Mouse (Mus musculus): ENCODE measurements around the gene Ahcy.
A peak's percentile ranks its signal among the peaks of the same experiment; 100 is the strongest.
"Not testable (repeated sequence)": the region's sequence is repeated elsewhere in the genome, so short reads cannot be mapped to it uniquely, and the experiment has no call there.

Ahcy gene

DNA sequence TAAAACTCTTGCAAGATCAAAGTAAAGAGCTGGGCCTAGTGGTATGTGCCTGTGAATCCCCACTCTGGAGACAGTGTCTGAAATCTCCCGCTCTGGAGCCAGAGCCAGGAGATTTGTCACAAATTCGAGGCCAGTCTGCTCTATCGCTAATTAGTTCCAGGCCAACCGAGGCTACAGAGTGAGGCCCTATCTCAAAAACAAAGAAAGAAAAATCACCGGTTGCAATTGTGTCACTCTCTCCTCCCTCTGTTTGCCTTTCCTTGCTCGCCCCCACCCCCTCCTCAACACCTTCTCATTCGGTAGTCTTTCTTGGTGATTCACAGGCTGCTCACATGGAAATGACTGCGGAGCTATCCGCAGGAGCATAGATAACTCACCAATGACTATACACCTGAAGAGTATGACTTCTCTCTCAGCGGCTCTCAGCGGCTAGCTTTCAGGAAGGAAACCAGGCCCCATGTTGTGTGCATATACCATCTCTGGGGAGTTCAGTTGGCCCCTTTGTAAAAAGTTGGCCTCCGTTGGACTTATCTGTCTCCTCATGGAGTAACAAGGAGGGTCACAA lies 551 bp upstream of the Ahcy start:
- no peak for DNase-seq (ENCODE audit: low spot score)

GRCm38 (mm10) chr2:155073347-155073746 lies 950 bp downstream of the Ahcy start:
- DNase-seq (ENCODE audit: low spot score), result no peak

DNA sequence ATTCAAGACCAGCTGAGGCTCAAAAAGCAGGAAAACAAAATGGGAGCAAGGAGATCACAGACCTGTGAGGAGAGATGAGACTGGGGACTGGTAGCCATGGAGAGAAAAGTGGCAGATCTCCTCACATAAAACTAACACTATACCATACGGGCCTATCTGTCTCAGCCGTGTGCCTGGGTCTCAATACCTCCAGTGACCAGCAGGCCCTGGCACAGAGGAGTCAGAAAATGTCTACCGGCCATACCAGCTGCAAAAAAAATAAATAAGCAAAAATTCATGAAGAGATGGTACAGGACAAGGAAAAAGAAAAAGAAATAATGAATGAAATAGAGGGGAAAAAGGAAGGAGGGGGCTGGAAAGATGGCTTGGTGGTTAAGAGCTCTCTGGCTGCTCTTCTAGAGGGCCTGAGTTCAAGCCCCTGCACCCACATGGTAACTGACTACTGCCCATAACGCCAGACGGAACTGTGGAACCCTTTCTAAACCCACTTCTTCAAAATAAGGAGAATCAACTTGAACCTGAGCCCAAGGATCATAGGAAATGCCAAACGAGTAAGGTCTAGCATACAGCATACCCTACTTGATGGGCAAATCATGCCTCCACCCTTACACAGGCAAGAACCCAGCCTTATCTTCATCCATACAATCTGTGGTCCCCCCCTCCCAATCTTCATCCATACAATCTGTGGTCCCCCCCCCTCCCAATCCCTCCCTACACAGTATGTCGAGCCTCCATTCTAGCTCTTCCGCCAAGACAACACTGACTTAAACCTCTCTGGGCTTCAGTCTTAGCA lies 1.7 kb downstream of the Ahcy start:
- DNase-seq (ENCODE audit: low spot score), result no peak

DNA sequence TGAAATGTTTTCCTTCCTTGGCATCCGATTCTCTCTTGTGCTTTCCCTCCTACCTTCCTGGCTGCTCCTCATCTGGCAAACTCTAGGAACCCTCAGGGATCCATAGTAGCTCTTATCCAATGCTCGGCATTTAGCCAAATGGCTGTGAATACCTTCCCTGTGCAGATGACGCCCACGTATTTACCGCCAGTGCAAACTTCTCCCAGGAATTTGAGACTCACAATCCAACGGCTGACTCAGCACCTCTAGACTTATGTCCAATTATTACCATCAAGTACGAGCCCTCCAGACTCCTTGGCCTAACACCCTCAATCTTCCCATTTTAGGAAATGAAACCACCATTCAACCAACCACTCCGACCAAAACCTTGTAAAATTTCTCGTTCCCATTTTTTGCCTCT lies 3.3 kb downstream of the Ahcy start:
- no peak for DNase-seq (ENCODE audit: low spot score)

GRCm38 (mm10) chr2:155057361-155057760 lies 16.9 kb downstream of the Ahcy start:
- no peak for DNase-seq (ENCODE audit: low spot score)

GRCm38 (mm10) chr2:155056076-155056578 lies 18.2 kb downstream of the Ahcy start:
- no peak for DNase-seq (ENCODE audit: low spot score)

GRCm38 (mm10) chr2:155054672-155055071 lies 19.6 kb downstream of the Ahcy start:
- DNase-seq (ENCODE audit: low spot score), result no peak

DNA sequence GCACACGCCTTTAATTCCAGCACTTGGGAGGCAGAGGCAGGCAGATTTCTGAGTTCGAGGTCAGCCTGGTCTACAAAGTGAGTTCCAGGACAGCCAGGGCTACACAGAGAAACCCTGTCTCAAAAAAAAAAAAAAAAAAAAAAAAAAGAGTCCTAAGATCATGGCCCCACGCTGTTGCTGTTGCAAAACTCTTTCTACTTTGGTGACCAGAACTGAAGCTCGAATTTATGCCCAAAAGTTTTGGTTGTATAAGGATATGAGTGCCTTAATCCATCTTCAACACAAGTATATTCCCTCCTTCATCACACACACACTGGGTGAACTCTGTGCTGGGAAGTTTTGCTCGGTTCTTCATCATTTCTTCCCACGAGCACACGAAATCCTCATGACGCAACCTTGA lies 20.8 kb downstream of the Ahcy start:
- DNase-seq (ENCODE audit: low spot score), result not testable (repeated sequence)

DNA sequence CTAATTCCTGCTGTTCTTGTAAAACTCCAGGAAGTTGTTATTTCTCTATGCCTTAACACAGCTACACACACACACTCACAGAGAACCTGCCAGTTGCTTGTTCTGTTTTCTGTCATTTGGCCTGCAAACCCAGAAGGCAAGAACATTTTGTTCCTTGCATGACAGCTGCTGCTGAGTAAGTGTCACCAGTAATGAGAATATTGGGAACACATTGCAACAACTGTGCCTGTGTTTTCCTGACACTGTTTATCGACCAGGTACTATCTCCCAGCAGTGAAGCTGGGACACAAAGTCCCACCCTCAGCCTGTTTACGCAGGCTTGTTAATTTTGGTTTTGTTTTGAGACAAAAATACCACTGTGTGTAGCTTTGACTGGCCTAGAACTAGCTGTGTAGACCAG lies 21.6 kb downstream of the Ahcy start:
- DNase-seq (ENCODE audit: low spot score), result peak; percentile 32

DNA sequence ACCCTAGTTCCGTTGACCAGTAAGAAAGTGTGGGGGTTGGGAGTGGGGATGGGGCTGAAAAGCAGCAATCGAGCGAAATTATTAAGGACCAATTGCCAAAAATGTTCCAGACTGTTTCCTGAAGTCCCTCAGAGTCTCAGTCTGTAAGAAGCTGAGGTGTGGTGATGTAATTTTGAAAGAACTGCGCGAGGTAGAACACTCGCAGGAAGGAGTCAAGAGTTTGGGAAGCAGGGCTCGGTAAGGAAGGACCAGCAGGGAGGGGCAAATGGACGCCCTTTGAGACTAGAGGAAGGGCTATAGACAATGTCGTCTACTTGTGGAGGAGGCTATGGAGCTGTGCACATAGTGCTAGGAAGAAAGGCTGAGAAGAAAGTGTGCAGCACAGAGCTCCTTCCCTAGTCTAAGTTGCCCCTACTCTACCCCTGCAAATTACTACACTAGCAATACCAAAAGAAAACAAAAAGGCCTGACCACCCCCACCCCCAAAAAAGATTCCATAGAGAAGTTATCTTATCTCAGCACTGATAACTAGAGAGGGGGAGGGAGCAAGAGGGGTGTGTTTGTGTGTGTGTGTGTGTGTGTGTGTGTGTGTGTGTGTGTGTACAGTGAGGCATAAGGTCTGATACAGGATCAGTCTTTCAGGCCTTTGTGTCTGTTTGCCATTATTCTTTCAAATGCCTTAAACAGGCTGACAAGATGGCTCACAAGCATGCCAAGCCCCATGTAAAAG lies 22.5 kb downstream of the Ahcy start:
- DNase-seq (ENCODE audit: low spot score), result no peak

GRCm38 (mm10) chr2:155050504-155051236 lies 23.6 kb downstream of the Ahcy start:
- DNase-seq (ENCODE audit: low spot score), result peak; percentile 93

GRCm38 (mm10) chr2:155050108-155050503 lies 24.2 kb downstream of the Ahcy start:
- no peak for DNase-seq (ENCODE audit: low spot score)

DNA sequence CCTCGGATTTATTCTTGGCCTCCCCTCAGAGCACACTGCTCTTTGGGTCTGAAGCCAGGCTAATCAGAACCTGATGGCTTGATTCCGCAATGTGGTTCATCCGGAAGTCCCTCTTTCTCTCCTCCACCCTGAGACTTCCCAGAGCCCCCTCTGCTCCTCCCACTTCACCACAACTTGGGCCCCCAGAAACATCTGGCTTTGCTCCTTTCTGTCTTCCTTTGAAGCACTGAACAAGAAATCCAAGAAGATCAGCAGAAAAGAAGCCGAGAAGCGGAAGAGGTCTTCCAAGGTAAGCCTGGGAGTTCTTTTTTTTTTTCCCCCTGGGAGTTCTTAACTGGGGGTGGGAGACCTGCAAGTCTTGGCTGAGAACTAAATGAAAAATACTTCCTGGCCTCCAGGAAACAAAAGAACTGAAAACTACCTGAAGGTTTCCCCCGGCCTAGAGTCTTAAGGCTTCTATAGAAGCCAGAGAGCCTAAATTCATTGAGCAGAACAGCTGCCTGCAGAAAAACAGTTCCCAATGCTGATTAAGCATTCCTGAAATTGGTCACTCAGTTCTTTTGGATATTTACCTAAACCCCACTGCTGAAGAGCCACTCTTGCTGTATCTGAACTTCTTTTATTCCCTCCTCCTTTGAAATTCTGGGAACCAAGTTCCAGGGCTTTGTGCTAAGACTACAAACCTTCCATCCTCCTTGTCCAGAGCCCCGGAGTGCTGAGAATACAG lies 26.7 kb downstream of the Ahcy start:
- no peak for DNase-seq (ENCODE audit: low spot score)

GRCm38 (mm10) chr2:155046803-155047202 lies 27.5 kb downstream of the Ahcy start:
- no peak for DNase-seq (ENCODE audit: low spot score)

GRCm38 (mm10) chr2:155045075-155045474 lies 29.2 kb downstream of the Ahcy start:
- DNase-seq (ENCODE audit: low spot score), result no peak

GRCm38 (mm10) chr2:155044542-155044941 lies 29.8 kb downstream of the Ahcy start:
- no peak for DNase-seq (ENCODE audit: low spot score)

DNA sequence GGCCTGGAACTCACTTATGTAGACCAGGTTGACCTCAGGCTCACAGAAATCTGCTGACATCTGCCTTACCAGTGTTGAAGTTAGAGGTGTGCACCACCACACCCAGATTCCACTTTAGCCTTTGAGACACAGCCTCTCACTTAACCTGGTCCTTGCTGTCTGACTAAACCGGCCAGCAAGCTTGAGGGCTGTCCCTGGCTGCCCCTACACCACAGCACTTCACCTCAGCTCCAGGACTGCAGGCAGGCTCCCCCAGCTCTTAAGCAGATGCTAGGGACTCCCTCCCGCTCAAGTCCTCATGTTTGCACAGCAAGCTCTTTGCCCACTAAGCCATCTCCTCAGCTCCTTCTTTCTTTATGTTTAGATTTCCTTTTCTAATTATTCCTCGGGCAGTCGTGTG lies 34.3 kb downstream of the Ahcy start:
- no peak for DNase-seq (ENCODE audit: low spot score)

DNA sequence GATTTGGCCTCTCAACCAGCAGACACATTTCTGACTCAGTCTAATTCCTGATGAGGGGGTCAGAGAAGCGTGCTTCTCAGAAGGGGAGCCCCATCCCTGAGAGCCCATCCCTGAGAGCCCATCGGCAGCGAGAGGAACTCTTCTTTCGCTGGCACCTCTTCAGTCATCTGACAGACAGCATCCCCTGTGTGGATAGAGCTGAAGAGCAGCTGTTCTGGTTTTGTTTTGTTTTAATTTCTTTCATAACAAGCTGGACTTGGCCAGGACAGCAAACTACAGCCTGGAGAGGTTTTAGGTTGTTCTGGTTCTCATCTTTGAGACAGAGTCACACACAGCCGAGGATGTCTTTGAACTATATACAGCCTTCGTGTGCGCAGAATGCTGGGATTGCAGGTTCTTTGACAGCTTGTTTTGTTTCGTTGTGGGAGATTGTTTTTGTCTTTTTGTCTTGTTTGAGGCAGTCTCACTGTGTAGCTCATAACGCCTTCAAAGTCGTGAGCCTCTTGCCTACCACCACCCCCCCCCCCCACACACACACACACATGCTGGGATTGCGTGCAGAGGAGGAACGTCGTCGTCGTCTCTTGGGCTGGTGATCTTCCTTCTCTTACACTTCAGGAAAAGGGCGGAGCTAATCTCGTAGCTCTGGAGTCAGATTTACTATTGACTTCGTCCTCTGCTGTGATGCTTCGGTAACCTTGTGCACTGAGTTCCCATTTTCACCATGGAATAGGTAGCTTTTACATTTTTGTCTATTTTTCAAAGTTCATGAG lies 41.2 kb downstream of the Ahcy start:
- DNase-seq (ENCODE audit: low spot score), result no peak

DNA sequence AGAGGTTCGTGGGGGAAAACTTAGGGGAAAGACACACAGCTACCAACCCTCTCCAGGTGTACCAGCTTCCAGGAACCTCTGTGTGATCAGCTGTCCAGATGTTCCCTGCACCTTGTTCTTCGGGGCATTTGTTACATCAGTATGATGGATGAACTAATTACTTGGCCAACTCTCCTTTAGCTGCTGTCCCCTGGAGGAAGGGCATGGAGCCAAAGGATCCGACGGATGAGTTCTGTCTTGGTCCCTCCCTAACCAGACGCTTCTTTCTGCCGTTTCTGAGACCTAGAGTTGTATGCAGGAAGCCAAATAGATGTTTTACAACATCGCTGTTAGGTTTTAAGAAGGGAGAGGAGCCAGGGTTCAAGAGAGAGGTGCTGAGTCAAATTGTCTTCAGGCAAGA lies 43.5 kb downstream of the Ahcy start:
- no peak for DNase-seq (ENCODE audit: low spot score)

- not testable (repeated sequence) for DNase-seq (ENCODE audit: low spot score)
Observed at GRCm38 (mm10) chr2:155020247-155020826, 54.0 kb downstream of the Ahcy start.
